In the genomic region with DNA sequence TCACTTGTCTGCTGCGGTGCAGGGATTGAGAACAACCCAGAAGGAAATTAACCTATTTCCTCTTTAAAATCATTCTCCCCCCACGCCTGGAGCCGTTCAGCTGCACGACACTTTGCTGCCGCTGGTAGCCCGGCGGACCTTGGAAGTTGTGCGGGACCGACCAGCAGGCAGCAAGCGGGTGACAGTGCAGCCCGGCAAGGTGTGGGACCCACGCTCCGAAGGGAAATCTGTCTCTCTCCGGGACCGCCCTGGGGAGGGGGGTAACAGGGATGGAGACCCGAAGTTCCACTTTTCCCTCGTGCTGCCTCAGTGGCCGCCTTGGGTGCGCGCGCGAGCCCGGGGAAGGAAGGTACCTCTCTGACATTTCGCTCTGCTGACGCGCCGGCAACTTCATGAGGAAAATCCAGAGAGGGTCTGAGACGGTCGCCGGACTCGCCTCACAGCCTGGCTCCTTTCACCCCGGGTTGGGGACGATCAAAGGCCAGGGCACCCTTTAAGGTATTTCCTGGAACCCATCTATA, we compare ENCODE assay signal across 8 mouse cellular contexts. TPM values are rescaled to one million over a fixed set of nuclear protein-coding genes. Genes with fewer than 3 reads are reported as not detected.
DNase-seq lines count a peak whose midpoint lies in the region; ATAC-seq and TF ChIP-seq lines count a peak whose summit lies in the region.

No protein-coding gene starts in this region.

- ATAC-seq in heart, embryonic 11.5 days (replicated peaks; ENCODE audit: insufficient number of reproducible peaks, low FRiP score, low TSS enrichment) = no peak
- ATAC-seq in frontal cortex, adult (ENCODE audit: low TSS enrichment) = no peak; the same call in 1 of the 2 replicates

- peak overlapping the region; percentile 86 for H3K4me2 ChIP-seq in heart, embryonic 11.5 days

- H3K4me1 ChIP-seq in cortical plate, adult 2 months (ENCODE audit: control insufficient read depth, insufficient read depth, low read length) = no peaks in the 10 kb centered on the region
- H3K4me1 ChIP-seq in heart, embryonic 11.5 days (ENCODE audit: control insufficient read depth, insufficient read depth, low read length) = peaks cover 12% of the 10 kb centered on the region
- peaks cover 6% of the 10 kb centered on the region for H3K4me1 ChIP-seq in small intestine, adult 2 months (ENCODE audit: control insufficient read depth, insufficient read depth, insufficient read length, low read length)

- WGBS in heart, embryonic 11.5 days (ENCODE audit: insufficient replicate concordance) = under 1% methylated on average over 33 of the region's 33 CpGs
- WGBS in small intestine, adult 2 months = 1% methylated on average over 33 of the region's 33 CpGs

- H3K27ac ChIP-seq in cortical plate, adult 2 months (ENCODE audit: insufficient read depth, low read length) = peak overlapping the region; percentile 28; the same call in 1 of the 2 replicates
- peak overlapping the region; percentile 96 for H3K27ac ChIP-seq in heart, embryonic 11.5 days (ENCODE audit: low read depth, low read length)
- H3K27ac ChIP-seq in small intestine, adult 2 months (ENCODE audit: insufficient read depth, low read depth, low read length) = peak overlapping the region; percentile 88

- H3K27me3 ChIP-seq in heart, embryonic 11.5 days (ENCODE audit: control insufficient read depth, insufficient read depth, low read length) = no peaks in the 10 kb centered on the region
- no peaks in the 10 kb centered on the region for H3K27me3 ChIP-seq in small intestine, adult 2 months (ENCODE audit: control insufficient read depth, insufficient read depth, low read length)

- no peak for TF ChIP-seq CTCF in cortical plate, adult 2 months (IDR thresholded peaks at IDR 0.05; ENCODE audit: extremely low read depth, insufficient read depth, low read length)
- peak; percentile 12; the same call in 1 of the 2 replicates for TF ChIP-seq CTCF in small intestine, adult 2 months (IDR thresholded peaks at IDR 0.05; ENCODE audit: extremely low read depth, insufficient read length, insufficient replicate concordance, low read depth, low read length)

- peak overlapping the region; percentile 60 for H3K4me3 ChIP-seq in cortical plate, adult 2 months (ENCODE audit: insufficient read depth, low read length)
- H3K4me3 ChIP-seq in heart, embryonic 11.5 days (ENCODE audit: low read depth, low read length) = peak overlapping the region; percentile 82
- peak overlapping the region; percentile 79 for H3K4me3 ChIP-seq in small intestine, adult 2 months (ENCODE audit: low read depth, low read length)

- no peak for TF ChIP-seq POLR2A in cortical plate, adult 2 months (IDR thresholded peaks at IDR 0.05; ENCODE audit: extremely low read depth, insufficient read depth, low read length)
- no peak; the same call in 1 of the 2 replicates for TF ChIP-seq POLR2A in small intestine, adult 2 months (IDR thresholded peaks at IDR 0.05; ENCODE audit: low read depth, low read length)

- DNase-seq in ovary, postnatal 10 days (ENCODE audit: low spot score) = peak; percentile 22
- no peak for DNase-seq in ovary, adult 18-20 months (ENCODE audit: low spot score)
- DNase-seq in kidney, postnatal 14 days = peak; percentile 42
- peak; percentile 55 for DNase-seq in mesoderm, embryonic 11.5 days (ENCODE audit: low read depth, low spot score)

- no peaks in the 10 kb centered on the region for H3K36me3 ChIP-seq in heart, embryonic 11.5 days (ENCODE audit: control insufficient read depth, insufficient read depth, low read length)
- no peaks in the 10 kb centered on the region for H3K36me3 ChIP-seq in small intestine, adult 2 months (ENCODE audit: control insufficient read depth, insufficient read depth, low read length)

- H3K9ac ChIP-seq in heart, embryonic 11.5 days (ENCODE audit: low read depth, low read length) = peak overlapping the region; percentile 94

- H3K9me3 ChIP-seq in heart, embryonic 11.5 days (replicated peaks; ENCODE audit: control insufficient read depth, low read length) = no peaks in the 10 kb centered on the region

RNA-seq across cellular contexts. Expression of a gene that starts 0.9 kb away (rescaled TPM):
- polyA plus RNA-seq in cortical plate, adult 2 months (2012; rRNA removed) = 23.2 and 26.8 TPM in 2 replicates
- 4.2 and 5.1 TPM in 2 replicates for polyA plus RNA-seq in heart, embryonic 11.5 days (2014; fragmentation: Nextera tagmentation; extraction: Ambion mirVana)
- polyA plus RNA-seq in small intestine, adult 2 months (2012; rRNA removed) = 3.1 and 4.2 TPM in 2 replicates

RNA-seq across cellular contexts. Expression of a gene that starts 1.2 kb away (rescaled TPM):
- polyA plus RNA-seq in cortical plate, adult 2 months (2012; rRNA removed) = 7.2 and 7.8 TPM in 2 replicates
- 10.2 and 12.7 TPM in 2 replicates for polyA plus RNA-seq in heart, embryonic 11.5 days (2014; fragmentation: Nextera tagmentation; extraction: Ambion mirVana)
- polyA plus RNA-seq in small intestine, adult 2 months (2012; rRNA removed) = 4.2 and 7.8 TPM in 2 replicates

RNA-seq across cellular contexts. Expression of a gene that starts 46.5 kb away (rescaled TPM):
- 59.5 and 65.9 TPM in 2 replicates for polyA plus RNA-seq in cortical plate, adult 2 months (2012; rRNA removed)
- 37.6 and 38.8 TPM in 2 replicates for polyA plus RNA-seq in heart, embryonic 11.5 days (2014; fragmentation: Nextera tagmentation; extraction: Ambion mirVana)
- polyA plus RNA-seq in small intestine, adult 2 months (2012; rRNA removed) = 4.2 and 10.5 TPM in 2 replicates

RNA-seq across cellular contexts. Expression of a gene that starts 58.5 kb away (rescaled TPM):
- 0.04 and 0.06 TPM in 2 replicates for polyA plus RNA-seq in cortical plate, adult 2 months (2012; rRNA removed)
- 0.11 TPM in 1 of 2 replicates, not detected in the other for polyA plus RNA-seq in heart, embryonic 11.5 days (2014; fragmentation: Nextera tagmentation; extraction: Ambion mirVana)
- polyA plus RNA-seq in small intestine, adult 2 months (2012; rRNA removed) = not detected in 2 replicates

Comparison
In these comparisons a context has a peak if more than half of its experiments do, and no peak if none do; other contexts are left out.
1. H3K27ac ChIP-seq: peak in every context shown above with its lines; median percentile 96 in heart, embryonic 11.5 days; 88 in small intestine, adult 2 months; 28 in cortical plate, adult 2 months.